Mouse (Mus musculus): ENCODE measurements around the gene Hnmt. TPM values are rescaled to one million over a fixed set of nuclear protein-coding genes. Genes with fewer than 3 reads are reported as not detected.
"Not testable (repeated sequence)": the region's sequence is repeated elsewhere in the genome, so short reads cannot be mapped to it uniquely, and the experiment has no call there.

The Hnmt gene
- total RNA-seq, 1 experiment, result not detected

DNA sequence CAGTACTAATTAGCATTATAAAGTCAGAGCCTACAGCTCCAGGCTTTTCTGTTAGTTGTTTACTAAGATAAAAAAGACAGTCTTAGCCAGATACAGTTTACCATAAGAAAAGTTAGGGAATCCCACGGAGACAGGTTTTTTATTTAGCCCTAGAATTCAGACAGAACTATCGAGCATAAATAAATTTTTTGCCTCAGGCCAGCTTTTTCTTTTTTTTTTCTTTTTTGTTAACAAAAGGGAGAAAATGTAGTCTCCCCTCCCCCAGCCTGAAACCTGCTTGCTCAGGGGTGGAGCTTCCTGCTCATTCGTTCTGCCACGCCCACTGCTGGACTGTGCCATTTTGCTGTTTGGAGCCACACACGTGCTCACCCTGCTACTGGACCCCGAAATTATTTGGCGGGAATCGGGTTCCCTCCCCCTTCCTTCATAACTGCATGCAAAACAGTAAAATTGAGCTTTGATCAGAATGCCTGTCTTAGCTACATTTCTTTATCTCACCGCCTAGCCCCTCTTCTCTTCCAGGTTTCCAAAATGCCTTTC lies 59.1 kb downstream of the Hnmt start:
- H3K4me3 ChIP-seq (ENCODE audit: insufficient read depth in 1 of 2, low read depth in 1 of 2, low read length in 2 of 2, poor library complexity in 1 of 2, severe bottlenecking in 1 of 2); H3K9me3 ChIP-seq (ENCODE audit: control insufficient read depth, insufficient read depth, low read depth, low read length); H3K9ac ChIP-seq (ENCODE audit: insufficient read depth, low read depth, low read length, poor library complexity, severe bottlenecking); H3K4me1 ChIP-seq (ENCODE audit: control insufficient read depth in 2 of 2, insufficient read depth in 2 of 2, low read length in 2 of 2, poor library complexity in 1 of 2); DNase-seq (ENCODE audit: low read depth, low spot score); in situ Hi-C loops (cut with MboI; ENCODE audit: low sequenced_read_pairs in 2 of 2, unreplicated experiment in 2 of 2); H3K36me3 ChIP-seq (ENCODE audit: control insufficient read depth, insufficient read depth, low read length, poor library complexity, severe bottlenecking): not testable (repeated sequence)
- peak; percentile 64; the same call in 1 of the 2 replicates for TF ChIP-seq ZNF384 (IDR thresholded peaks at IDR 0.05; ENCODE audit: low read depth, low read length)
- 0 out of 2 replicates have a peak overlapping the region, but pooled peaks have one; percentile 31 for H3K27ac ChIP-seq (ENCODE audit: insufficient read depth, low read depth, low read length, poor library complexity, severe bottlenecking)

DNA sequence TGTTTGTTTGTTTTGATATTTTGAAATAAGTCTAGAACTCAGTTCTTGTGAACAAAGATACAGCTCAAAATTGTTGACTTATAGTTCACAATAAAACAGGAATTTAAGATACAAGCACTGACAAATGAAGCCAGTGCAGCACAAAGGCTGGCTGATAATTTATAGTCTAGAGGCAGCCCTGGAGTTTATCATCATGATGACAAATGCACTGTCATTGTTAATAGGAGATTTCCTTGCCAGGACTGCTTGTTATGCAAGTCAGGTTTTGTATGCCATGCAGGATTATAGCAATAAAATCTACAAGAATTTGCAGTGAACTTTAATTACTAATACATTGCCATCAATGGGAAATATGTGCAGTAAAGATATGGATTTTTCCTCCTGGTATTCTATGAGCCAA lies 61.9 kb downstream of the Hnmt start:
- in situ Hi-C loops (cut with MboI; ENCODE audit: low sequenced_read_pairs in 2 of 2, unreplicated experiment in 2 of 2), result no loop called here
- no peak overlapping the region for H3K27ac ChIP-seq (ENCODE audit: insufficient read depth, low read depth, low read length, poor library complexity, severe bottlenecking)
- no peaks in the 10 kb centered on the region for H3K4me1 ChIP-seq (ENCODE audit: control insufficient read depth in 2 of 2, insufficient read depth in 2 of 2, low read length in 2 of 2, poor library complexity in 1 of 2)
- H3K9ac ChIP-seq (ENCODE audit: insufficient read depth, low read depth, low read length, poor library complexity, severe bottlenecking), result no peak overlapping the region
- H3K36me3 ChIP-seq (ENCODE audit: control insufficient read depth, insufficient read depth, low read length, poor library complexity, severe bottlenecking), result no peaks in the 10 kb centered on the region
- H3K9me3 ChIP-seq (ENCODE audit: control insufficient read depth, insufficient read depth, low read depth, low read length), result no peaks in the 10 kb centered on the region
- no peak for DNase-seq (ENCODE audit: low read depth, low spot score)
- no peak overlapping the region for H3K4me3 ChIP-seq (ENCODE audit: insufficient read depth in 1 of 2, low read depth in 1 of 2, low read length in 2 of 2, poor library complexity in 1 of 2, severe bottlenecking in 1 of 2)
- TF ChIP-seq CHD2 (IDR thresholded peaks at IDR 0.05; ENCODE audit: low read depth, low read length) (no peak), HCFC1 (IDR thresholded peaks at IDR 0.05; ENCODE audit: borderline replicate concordance, insufficient read depth, low read length) (no peak), ZC3H11A (IDR thresholded peaks at IDR 0.05; ENCODE audit: borderline replicate concordance, low read depth, low read length) (no peak), MAFK (IDR thresholded peaks at IDR 0.05; ENCODE audit: insufficient read depth, low read depth, low read length) (no peak), ZNF384 (IDR thresholded peaks at IDR 0.05; ENCODE audit: low read depth, low read length) (no peak)

- TF ChIP-seq ZC3H11A (IDR thresholded peaks at IDR 0.05; ENCODE audit: borderline replicate concordance, low read depth, low read length) (no peak), CHD2 (IDR thresholded peaks at IDR 0.05; ENCODE audit: low read depth, low read length) (no peak), MAFK (IDR thresholded peaks at IDR 0.05; ENCODE audit: insufficient read depth, low read depth, low read length) (no peak), ZNF384 (IDR thresholded peaks at IDR 0.05; ENCODE audit: low read depth, low read length) (no peak), HCFC1 (IDR thresholded peaks at IDR 0.05; ENCODE audit: borderline replicate concordance, insufficient read depth, low read length) (no peak)
- Histone ChIP-seq H3K27ac (ENCODE audit: insufficient read depth, low read depth, low read length, poor library complexity, severe bottlenecking) (no peak overlapping the region), H3K4me3 (ENCODE audit: insufficient read depth in 1 of 2, low read depth in 1 of 2, low read length in 2 of 2, poor library complexity in 1 of 2, severe bottlenecking in 1 of 2) (no peak overlapping the region), H3K4me1 (ENCODE audit: control insufficient read depth in 2 of 2, insufficient read depth in 2 of 2, low read length in 2 of 2, poor library complexity in 1 of 2) (no peaks in the 10 kb centered on the region), H3K36me3 (ENCODE audit: control insufficient read depth, insufficient read depth, low read length, poor library complexity, severe bottlenecking) (no peaks in the 10 kb centered on the region), H3K9ac (ENCODE audit: insufficient read depth, low read depth, low read length, poor library complexity, severe bottlenecking) (no peak overlapping the region), H3K9me3 (ENCODE audit: control insufficient read depth, insufficient read depth, low read depth, low read length) (no peaks in the 10 kb centered on the region)
- in situ Hi-C loops (cut with MboI; ENCODE audit: low sequenced_read_pairs in 2 of 2, unreplicated experiment in 2 of 2), result no loop called here
- DNase-seq (ENCODE audit: low read depth, low spot score), result no peak
Observed at GRCm38 (mm10) chr2:23983343-23983742, 65.9 kb downstream of the Hnmt start.

DNA sequence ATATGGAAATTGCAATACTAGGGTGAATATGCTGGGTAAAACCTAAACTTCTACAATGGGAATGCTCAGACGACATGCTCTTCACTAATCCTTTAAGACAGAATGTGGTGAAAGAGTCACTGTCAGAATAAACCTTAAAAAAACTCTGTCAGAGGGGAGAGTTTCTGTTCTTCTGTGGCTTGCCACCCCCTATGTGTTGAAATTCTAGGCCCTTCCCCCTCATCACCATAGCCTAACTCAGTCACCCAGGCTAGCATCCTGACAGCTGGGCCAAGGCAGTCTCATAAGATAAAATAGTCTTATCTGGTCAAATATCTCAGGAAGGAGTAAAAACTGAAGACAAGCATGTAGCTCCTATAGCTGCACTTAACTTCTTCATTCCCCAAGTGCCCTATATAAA lies 66.3 kb downstream of the Hnmt start:
- in situ Hi-C loops (cut with MboI; ENCODE audit: low sequenced_read_pairs in 2 of 2, unreplicated experiment in 2 of 2), result no loop called here
- Histone ChIP-seq H3K36me3 (ENCODE audit: control insufficient read depth, insufficient read depth, low read length, poor library complexity, severe bottlenecking) (no peaks in the 10 kb centered on the region), H3K9me3 (ENCODE audit: control insufficient read depth, insufficient read depth, low read depth, low read length) (no peaks in the 10 kb centered on the region), H3K4me3 (ENCODE audit: insufficient read depth in 1 of 2, low read depth in 1 of 2, low read length in 2 of 2, poor library complexity in 1 of 2, severe bottlenecking in 1 of 2) (no peak overlapping the region), H3K27ac (ENCODE audit: insufficient read depth, low read depth, low read length, poor library complexity, severe bottlenecking) (no peak overlapping the region), H3K4me1 (ENCODE audit: control insufficient read depth in 2 of 2, insufficient read depth in 2 of 2, low read length in 2 of 2, poor library complexity in 1 of 2) (no peaks in the 10 kb centered on the region), H3K9ac (ENCODE audit: insufficient read depth, low read depth, low read length, poor library complexity, severe bottlenecking) (no peak overlapping the region)
- no peak for TF ChIP-seq MAFK (IDR thresholded peaks at IDR 0.05; ENCODE audit: insufficient read depth, low read depth, low read length)
- DNase-seq (ENCODE audit: low read depth, low spot score), result no peak

- H3K4me3 ChIP-seq (ENCODE audit: insufficient read depth in 1 of 2, low read depth in 1 of 2, low read length in 2 of 2, poor library complexity in 1 of 2, severe bottlenecking in 1 of 2); H3K27ac ChIP-seq (ENCODE audit: insufficient read depth, low read depth, low read length, poor library complexity, severe bottlenecking); in situ Hi-C loops (cut with MboI; ENCODE audit: low sequenced_read_pairs in 2 of 2, unreplicated experiment in 2 of 2); H3K4me1 ChIP-seq (ENCODE audit: control insufficient read depth in 2 of 2, insufficient read depth in 2 of 2, low read length in 2 of 2, poor library complexity in 1 of 2); H3K9me3 ChIP-seq (ENCODE audit: control insufficient read depth, insufficient read depth, low read depth, low read length); H3K9ac ChIP-seq (ENCODE audit: insufficient read depth, low read depth, low read length, poor library complexity, severe bottlenecking); H3K36me3 ChIP-seq (ENCODE audit: control insufficient read depth, insufficient read depth, low read length, poor library complexity, severe bottlenecking); DNase-seq (ENCODE audit: low read depth, low spot score): not testable (repeated sequence)
Observed at GRCm38 (mm10) chr2:23960659-23961274, 88.4 kb downstream of the Hnmt start.

Other genes starting within 250 kb of the Hnmt start
- not detected in 2 replicates for gene Tbpl2, start 47.2 kb upstream of the Hnmt start, total RNA-seq (2012; rRNA removed)
- gene Il1f8, start 103.8 kb upstream of the Hnmt start, total RNA-seq (2012; rRNA removed), result not detected in 2 replicates
- not detected in 2 replicates for gene Il1f9, start 137.1 kb upstream of the Hnmt start, total RNA-seq (2012; rRNA removed)
- not detected in 2 replicates for gene Il1f6, start 166.0 kb upstream of the Hnmt start, total RNA-seq (2012; rRNA removed)
- gene Il1f5, start 227.6 kb upstream of the Hnmt start, total RNA-seq (2012; rRNA removed), result not detected in 2 replicates
- gene Il1f10, start 241.8 kb upstream of the Hnmt start, total RNA-seq (2012; rRNA removed), result not detected in 2 replicates

Data from ES-E14 (cell line).